Mouse (Mus musculus): ENCODE data around the gene Skil. TPM values are rescaled to one million over a fixed set of nuclear protein-coding genes. Genes with fewer than 3 reads are reported as not detected.
"Not testable (repeated sequence)": the region's sequence is repeated elsewhere in the genome, so short reads cannot be mapped to it uniquely, and the experiment has no call there.

Skil gene
- polyA plus RNA-seq, 1 experiment from 2014 or later: 23.3 TPM

DNA sequence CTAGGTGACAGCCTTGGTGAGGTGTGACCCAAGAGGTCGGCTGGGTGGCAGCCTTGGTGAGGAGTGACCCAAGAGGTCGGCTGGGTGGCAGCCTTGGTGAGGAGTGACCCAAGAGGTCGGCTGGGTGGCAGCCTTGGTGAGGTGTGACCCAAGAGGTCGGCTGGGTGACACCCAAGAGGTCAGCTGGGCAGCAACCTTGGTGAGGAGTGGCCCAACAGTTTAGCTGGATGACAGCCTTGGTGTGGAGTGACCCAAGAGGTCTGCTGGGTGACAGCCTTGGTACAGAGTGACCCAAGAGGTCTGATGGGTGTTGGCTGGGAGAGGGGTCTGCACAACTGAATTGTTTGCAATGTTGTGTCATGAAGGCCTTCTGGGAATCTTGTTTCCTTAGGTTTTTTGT, 41.7 kb downstream of the Skil start:
- H3K9me3 ChIP-seq; H3K27ac ChIP-seq (replicated peaks); ATAC-seq (ENCODE audit: low FRiP score, low read depth); H3K4me3 ChIP-seq; H3K27me3 ChIP-seq; H3K9ac ChIP-seq; H3K4me1 ChIP-seq (replicated peaks); H3K4me2 ChIP-seq; H3K36me3 ChIP-seq: not testable (repeated sequence)
- 77% methylated on average over 4 of the region's 4 CpGs for WGBS

DNA sequence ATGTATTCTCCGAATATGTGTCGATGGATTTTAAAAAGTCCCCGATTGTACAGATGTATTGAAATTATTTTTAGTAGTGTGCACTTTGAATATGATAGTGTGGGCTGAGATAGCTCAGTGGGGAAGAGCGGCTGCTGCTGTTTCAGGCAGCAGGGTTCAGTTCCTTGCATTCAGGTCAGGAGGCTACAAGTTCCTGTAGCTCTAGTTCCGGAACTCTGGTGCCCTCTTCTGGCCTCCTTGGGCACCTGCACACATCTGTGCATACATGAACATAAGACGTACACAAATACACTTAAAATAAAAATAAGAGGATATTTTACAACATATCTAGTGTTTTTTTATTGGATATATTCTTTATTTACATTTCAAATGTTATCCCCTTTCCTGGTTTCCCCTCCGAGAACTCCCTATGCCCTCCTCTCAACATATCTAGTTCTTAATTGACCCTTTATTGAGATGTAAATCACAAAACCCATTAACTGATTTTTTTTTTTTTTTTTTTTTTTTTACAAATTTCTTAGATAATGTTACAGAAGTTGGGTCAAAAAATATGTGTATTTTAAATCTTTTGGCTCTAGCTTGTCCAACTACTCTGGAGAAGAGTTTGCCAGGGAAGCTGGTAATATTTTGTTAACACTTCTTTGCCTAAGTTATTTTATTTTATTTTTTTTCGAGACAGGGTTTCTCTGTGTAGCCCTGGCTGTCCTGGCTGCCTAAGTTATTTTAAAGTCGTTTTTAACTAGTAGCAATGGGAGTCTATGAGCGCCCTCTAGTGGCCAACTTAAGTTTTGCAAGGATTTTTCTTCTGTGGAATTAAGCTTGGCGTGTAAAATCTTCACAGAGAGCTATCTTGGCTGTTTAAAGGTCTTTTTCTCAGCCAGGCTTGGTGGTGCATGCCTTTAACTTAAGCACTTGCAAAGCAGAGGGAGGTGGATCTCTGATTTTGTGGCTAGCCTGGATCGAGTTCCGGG, 43.9 kb downstream of the Skil start:
- Histone ChIP-seq H3K36me3 (no peaks in the 10 kb centered on the region), H3K4me1 (replicated peaks) (no peaks in the 10 kb centered on the region), H3K9me3 (no peaks in the 10 kb centered on the region), H3K27me3 (no peaks in the 10 kb centered on the region), H3K9ac (no peak overlapping the region), H3K27ac (replicated peaks) (no peak overlapping the region), H3K4me3 (no peak overlapping the region), H3K4me2 (no peak overlapping the region)
- ATAC-seq (ENCODE audit: low FRiP score, low read depth): no peak
- WGBS: 57% methylated on average over 13 of the region's 13 CpGs

DNA sequence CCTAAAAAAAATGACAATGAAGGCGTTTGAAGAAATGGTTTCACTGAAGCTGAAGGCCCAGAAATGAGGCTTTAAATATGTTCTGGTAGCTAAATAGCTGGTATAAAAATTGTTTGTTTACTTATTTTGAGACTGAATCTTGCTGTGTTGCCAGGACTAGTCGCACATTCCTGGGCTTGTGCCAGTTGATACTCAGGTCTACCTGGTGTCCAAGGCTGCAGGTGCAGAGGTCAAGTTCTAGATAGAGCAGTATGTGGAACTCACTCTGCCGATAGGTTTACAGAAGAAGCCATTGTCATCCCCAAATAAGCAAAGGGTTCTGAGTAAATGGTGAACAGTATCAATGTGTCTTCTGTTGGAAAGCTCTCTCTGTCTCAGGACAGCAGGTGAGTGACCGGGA, 46.8 kb downstream of the Skil start:
- Histone ChIP-seq H3K9me3 (no peaks in the 10 kb centered on the region), H3K4me2 (no peak overlapping the region), H3K36me3 (no peaks in the 10 kb centered on the region), H3K27me3 (peaks cover 4% of the 10 kb centered on the region; the same call in 1 of the 2 replicates), H3K9ac (no peak overlapping the region), H3K27ac (replicated peaks) (no peak overlapping the region), H3K4me1 (replicated peaks) (0 out of 2 replicates have a peak, but pooled peaks cover 3% of the 10 kb centered on the region), H3K4me3 (no peak overlapping the region)
- WGBS: 85% methylated on average over 4 of the region's 4 CpGs
- ATAC-seq (ENCODE audit: low FRiP score, low read depth): no peak

DNA sequence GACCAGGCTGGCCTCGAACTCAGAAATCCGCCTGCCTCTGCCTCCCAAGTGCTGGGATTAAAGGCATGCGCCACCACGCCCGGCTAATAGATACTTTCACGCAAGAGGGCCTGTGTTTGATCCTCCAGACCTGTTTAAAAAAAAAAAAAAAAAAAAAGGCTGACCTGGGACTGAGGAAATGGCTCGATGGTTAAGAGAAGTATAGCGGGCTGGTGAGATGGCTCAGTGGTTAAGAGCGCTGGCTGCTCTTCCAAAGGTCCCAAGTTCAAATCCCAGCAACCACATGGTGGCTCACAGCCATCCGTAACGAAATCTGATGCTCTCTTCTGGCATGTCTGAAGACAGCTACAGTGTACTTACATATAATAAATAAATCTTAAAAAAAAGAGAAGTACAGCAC, 50.4 kb downstream of the Skil start:
- not testable (repeated sequence) for H3K27ac ChIP-seq (replicated peaks); H3K4me2 ChIP-seq; H3K9me3 ChIP-seq; ATAC-seq (ENCODE audit: low FRiP score, low read depth); H3K9ac ChIP-seq; H3K4me3 ChIP-seq; H3K36me3 ChIP-seq
- H3K4me1 ChIP-seq (replicated peaks): peaks cover 16% of the 10 kb centered on the region
- H3K27me3 ChIP-seq: peaks cover 24% of the 10 kb centered on the region
- WGBS: 90% methylated on average over 11 of the region's 11 CpGs

DNA sequence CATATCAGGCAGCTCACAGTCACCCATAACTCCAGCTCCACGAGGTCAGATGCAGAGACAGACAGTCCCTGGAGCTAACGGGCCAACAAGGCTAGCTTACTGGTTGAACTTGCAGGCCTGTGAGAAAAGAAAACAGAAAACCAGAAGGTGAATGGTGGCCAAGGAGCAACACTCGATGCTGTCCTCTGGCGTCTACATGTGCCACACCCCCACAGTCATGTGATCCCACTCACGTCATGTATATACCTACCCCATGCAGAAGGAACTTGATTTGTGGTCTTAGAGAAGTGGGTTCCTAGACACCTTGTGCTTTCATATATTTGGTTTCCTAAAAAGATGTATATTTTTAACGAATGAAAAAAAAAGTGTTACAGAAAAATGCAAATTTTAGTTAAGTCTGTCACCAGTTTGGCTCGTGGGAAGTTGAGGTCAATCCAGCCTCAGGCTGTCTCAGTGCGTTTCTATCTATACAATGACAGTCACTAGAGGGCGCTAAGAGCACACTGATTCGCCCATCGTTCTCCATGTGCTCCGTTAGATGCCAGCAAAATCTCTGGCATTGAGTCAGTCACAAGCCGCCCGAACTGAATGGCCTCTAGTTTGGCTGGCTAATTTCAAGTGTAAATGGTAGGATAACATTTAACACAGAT, 50.9 kb downstream of the Skil start:
- Histone ChIP-seq H3K4me3 (no peak overlapping the region), H3K4me1 (replicated peaks) (peaks cover 16% of the 10 kb centered on the region), H3K9ac (peak overlapping the region; percentile 19; the same call in 1 of the 2 replicates), H3K4me2 (peak overlapping the region; percentile 42), H3K9me3 (no peaks in the 10 kb centered on the region), H3K27me3 (peaks cover 24% of the 10 kb centered on the region), H3K27ac (replicated peaks) (no peak overlapping the region), H3K36me3 (no peaks in the 10 kb centered on the region)
- WGBS: 13% methylated on average over 14 of the region's 14 CpGs
- ATAC-seq (ENCODE audit: low FRiP score, low read depth): peak; percentile 91

DNA sequence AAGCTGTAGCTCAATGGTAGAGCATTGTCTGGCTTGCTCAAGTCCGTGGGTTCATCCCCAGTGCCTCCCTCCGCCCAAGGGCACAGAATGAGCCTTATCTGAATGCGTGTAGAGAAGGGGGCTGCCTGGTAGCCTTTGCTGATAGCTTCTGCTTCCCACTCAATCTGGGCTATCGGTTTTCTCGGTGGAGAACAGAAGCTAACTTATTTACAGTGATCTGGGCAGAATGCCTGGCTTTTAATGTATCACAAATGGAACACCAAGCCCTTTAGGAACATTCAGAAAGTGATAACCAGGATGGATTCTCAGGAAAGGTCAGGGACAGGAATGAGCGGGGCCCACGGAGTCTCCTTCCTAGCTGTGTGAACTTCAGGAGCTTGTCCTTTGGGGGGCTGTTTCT, 53.7 kb downstream of the Skil start:
- Histone ChIP-seq H3K9me3 (no peaks in the 10 kb centered on the region), H3K4me2 (no peak overlapping the region), H3K4me3 (no peak overlapping the region), H3K9ac (no peak overlapping the region), H3K36me3 (no peaks in the 10 kb centered on the region), H3K27me3 (peaks cover 24% of the 10 kb centered on the region), H3K27ac (replicated peaks) (no peak overlapping the region), H3K4me1 (replicated peaks) (peaks cover 16% of the 10 kb centered on the region)
- 85% methylated on average over 7 of the region's 7 CpGs for WGBS
- no peak for ATAC-seq (ENCODE audit: low FRiP score, low read depth)

DNA sequence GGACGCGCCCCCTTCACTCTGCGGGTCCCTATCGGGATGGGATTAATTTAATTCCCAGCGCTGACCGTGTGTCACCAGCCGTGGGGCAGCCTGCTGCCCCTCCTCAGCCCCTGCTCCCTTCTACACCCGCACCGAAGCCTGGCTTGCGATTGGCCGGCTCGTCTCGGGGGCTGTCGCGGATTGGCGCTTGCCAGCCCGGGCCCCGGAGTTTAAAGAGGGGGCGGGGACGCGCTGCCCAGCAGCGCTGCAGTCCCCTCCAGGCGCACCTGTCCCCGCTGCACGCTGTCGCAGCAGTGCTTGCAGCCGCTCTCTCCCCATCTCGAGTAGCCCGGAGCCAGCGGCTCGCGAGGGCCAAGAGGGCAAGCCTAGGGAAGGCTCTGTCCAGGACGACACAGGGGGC, 54.8 kb downstream of the Skil start, which contains the start of gene Cldn11:
Cldn11 (plus strand) TSS at position 215 of the 400 bp plus-strand sequence.
- Histone ChIP-seq H3K9me3 (no peaks in the 10 kb centered on the region), H3K36me3 (no peaks in the 10 kb centered on the region), H3K4me2 (peak within 1 kb of the TSS; percentile 81), H3K9ac (peak within 1 kb of the TSS; percentile 45), H3K27me3 (peaks cover 24% of the 10 kb centered on the region), H3K4me3 (peak within 1 kb of the TSS; percentile 48), H3K4me1 (replicated peaks) (peaks cover 16% of the 10 kb centered on the region), H3K27ac (replicated peaks) (no peak within 1 kb of the TSS)
- ATAC-seq (ENCODE audit: low FRiP score, low read depth): peak; percentile 84
- WGBS: under 1% methylated on average over 33 of the region's 33 CpGs

DNA sequence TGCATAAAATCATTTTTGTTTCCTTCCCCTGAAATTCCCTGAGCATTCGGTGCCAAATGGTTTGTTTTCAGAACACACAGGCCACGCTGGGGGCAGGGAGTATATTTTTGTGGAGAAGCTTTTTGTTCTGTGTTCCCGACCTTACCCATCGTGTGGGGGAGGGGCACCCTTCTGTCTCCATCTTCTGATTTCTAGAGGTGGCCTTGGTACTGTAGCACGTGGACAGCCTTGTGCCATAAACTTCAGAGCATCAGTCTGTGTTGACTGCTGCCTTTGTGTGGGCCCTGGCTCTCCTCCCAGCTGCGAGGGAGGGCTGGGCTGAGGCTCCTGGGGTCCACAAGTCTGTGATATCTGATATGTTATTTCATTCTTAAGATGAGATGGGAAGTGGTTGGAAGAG, 57.2 kb downstream of the Skil start:
- H3K4me1 ChIP-seq (replicated peaks): peaks cover 12% of the 10 kb centered on the region
- WGBS: 58% methylated on average over 6 of the region's 6 CpGs

DNA sequence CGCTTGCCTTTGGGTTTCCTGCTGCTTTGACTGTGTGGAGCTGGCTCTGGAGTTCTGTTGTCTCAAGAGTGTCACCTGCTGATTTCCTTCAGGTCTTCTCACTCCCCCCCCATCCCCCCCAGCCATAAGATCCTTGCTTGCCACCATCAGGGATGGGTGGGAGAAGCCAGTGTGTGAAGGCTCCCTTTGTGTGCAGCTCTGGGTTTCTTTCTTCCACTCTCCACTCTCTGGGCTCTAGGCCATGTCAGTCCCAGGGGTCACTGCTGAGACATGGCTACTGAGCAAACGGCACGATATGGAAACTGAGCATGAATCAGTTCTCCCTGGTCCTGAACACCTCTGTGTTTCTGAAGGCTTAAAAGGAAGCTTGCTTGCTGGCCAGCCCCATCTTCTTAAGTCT, 61.3 kb downstream of the Skil start:
- H3K9me3 ChIP-seq: no peaks in the 10 kb centered on the region
- no peaks in the 10 kb centered on the region for H3K27me3 ChIP-seq
- no peaks in the 10 kb centered on the region for H3K4me1 ChIP-seq (replicated peaks)
- no peak overlapping the region for H3K9ac ChIP-seq
- H3K27ac ChIP-seq (replicated peaks): no peak overlapping the region
- no peak overlapping the region for H3K4me3 ChIP-seq
- H3K36me3 ChIP-seq: no peaks in the 10 kb centered on the region
- WGBS: 38% methylated on average over 3 of the region's 3 CpGs
- 0 out of 2 replicates have a peak, but pooled peaks have one; percentile 31 for ATAC-seq (ENCODE audit: low FRiP score, low read depth)
- H3K4me2 ChIP-seq: no peak overlapping the region

More for the DNA sequence above, 57.2 kb downstream of the Skil start:
- H3K9me3 ChIP-seq: no peaks in the 10 kb centered on the region
- no peak overlapping the region for H3K9ac ChIP-seq
- peaks cover 20% of the 10 kb centered on the region for H3K27me3 ChIP-seq
- no peak for ATAC-seq (ENCODE audit: low FRiP score, low read depth)
- H3K4me3 ChIP-seq: no peak overlapping the region
- H3K36me3 ChIP-seq: no peaks in the 10 kb centered on the region
- no peak overlapping the region for H3K27ac ChIP-seq (replicated peaks)
- no peak overlapping the region for H3K4me2 ChIP-seq

DNA sequence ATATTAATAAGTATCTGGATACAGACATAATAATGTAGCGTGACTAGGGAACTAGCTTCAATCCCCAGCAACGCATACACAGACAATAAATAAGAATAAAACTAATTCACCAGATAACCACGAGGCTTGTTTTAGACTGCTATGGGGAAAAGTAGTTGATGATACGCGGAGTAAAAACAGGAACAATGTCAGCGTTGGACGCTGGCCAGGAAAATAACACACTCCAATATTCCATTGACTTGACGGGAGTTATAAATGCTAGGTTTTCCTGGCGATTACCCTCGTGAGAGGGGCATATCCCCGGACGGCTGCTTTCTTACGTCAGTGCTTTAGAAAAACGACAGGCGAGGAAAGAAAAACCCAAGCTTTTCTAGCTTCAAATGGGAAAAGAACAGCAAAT, 62.9 kb downstream of the Skil start:
- WGBS: 67% methylated on average over 15 of the region's 15 CpGs
- Histone ChIP-seq H3K36me3 (no peaks in the 10 kb centered on the region), H3K27me3 (no peaks in the 10 kb centered on the region), H3K9ac (no peak overlapping the region), H3K9me3 (no peaks in the 10 kb centered on the region), H3K4me1 (replicated peaks) (no peaks in the 10 kb centered on the region), H3K4me3 (no peak overlapping the region), H3K4me2 (no peak overlapping the region), H3K27ac (replicated peaks) (no peak overlapping the region)
- no peak for ATAC-seq (ENCODE audit: low FRiP score, low read depth)

DNA sequence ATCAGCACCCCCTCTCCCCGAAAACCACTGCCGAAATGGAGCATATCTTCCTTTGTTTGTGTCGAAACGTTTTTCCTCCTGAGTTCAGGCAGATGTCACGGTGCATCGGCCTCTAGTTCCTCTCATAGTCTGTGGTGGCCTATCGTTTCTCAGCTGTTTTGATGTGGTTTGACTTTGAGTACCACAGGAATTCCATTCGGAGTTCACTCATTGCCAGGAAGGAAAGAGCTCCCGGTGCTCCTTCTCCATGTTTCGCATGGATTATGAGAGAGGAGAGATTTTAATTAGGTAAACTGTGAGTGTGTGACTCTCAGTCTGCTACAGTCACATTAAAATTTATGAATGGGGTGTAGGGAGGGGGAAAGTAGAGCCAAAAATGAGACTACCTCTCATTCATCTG, 65.2 kb downstream of the Skil start:
- Histone ChIP-seq H3K9ac (no peak overlapping the region), H3K4me1 (replicated peaks) (no peaks in the 10 kb centered on the region), H3K36me3 (no peaks in the 10 kb centered on the region), H3K9me3 (no peaks in the 10 kb centered on the region), H3K27me3 (no peaks in the 10 kb centered on the region), H3K4me3 (no peak overlapping the region), H3K27ac (replicated peaks) (no peak overlapping the region), H3K4me2 (no peak overlapping the region)
- WGBS: 79% methylated on average over 10 of the region's 10 CpGs
- ATAC-seq (ENCODE audit: low FRiP score, low read depth): no peak

DNA sequence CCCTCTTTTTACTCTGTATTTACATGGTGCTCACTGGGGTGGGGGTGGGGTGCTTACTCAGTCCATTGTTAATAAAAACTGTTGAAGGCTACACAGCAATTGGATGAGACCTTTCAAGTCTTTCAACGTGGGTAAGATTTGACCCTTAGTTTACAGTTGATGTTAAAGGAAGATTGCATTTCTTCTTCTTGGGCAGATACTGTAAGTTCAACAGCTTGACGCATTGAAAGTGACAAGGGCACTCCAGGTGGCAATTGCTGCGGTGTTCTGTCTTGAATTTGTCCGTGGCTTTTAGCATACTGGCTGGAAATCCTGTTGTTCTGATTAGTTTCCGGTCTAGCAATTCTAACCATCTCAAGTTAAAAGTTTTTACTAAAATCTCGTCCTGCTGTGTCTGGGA, 66.5 kb downstream of the Skil start:
- ATAC-seq (ENCODE audit: low FRiP score, low read depth): no peak
- H3K4me2 ChIP-seq: no peak overlapping the region

More for the DNA sequence above, 66.5 kb downstream of the Skil start:
- Histone ChIP-seq H3K27ac (replicated peaks) (no peak overlapping the region), H3K27me3 (no peaks in the 10 kb centered on the region), H3K9ac (no peak overlapping the region), H3K4me3 (no peak overlapping the region), H3K9me3 (no peaks in the 10 kb centered on the region), H3K4me1 (replicated peaks) (0 out of 2 replicates have a peak, but pooled peaks cover under 1% of the 10 kb centered on the region), H3K36me3 (no peaks in the 10 kb centered on the region)
- WGBS: 26% methylated on average over 6 of the region's 6 CpGs
